Mouse (Mus musculus) G1E (cell line): ENCODE results near the gene Sec22a. TPM values are rescaled to one million over a fixed set of nuclear protein-coding genes. Genes with fewer than 3 reads are reported as not detected.

Experiments used
- ATAC-seq: 2 replicates; pipeline ENCODE4 v1.8.0; 2016; ENCODE audit warnings: mild to moderate bottlenecking; ENCODE audit not compliant: insufficient number of reproducible peaks, poor library complexity, low FRiP score, severe bottlenecking; ENCODE audit errors: extremely low read depth
- DNase-seq: peaks from one replicate; pipeline ENCODE4 v3.0.0; 2012; ENCODE audit warnings: low spot score
- H3K27me3 ChIP-seq: 2 replicates; pipeline ENCODE4 v1.6.1; 2012; ENCODE audit warnings: mild to moderate bottlenecking, low read length, inconsistent platforms; ENCODE audit not compliant: insufficient read depth
- H3K36me3 ChIP-seq: replicated peaks from 2 replicates; pipeline ENCODE3; 2012; ENCODE audit warnings: mild to moderate bottlenecking, inconsistent platforms
- H3K4me1 ChIP-seq: 2 replicates; pipeline ENCODE4 v1.6.1; 2012; ENCODE audit warnings: low read depth, low read length, inconsistent platforms, mixed read lengths; ENCODE audit not compliant: insufficient read depth
- H3K4me3 ChIP-seq: 2 replicates; pipeline ENCODE4 v1.5.1; 2012; ENCODE audit warnings: low read depth, mild to moderate bottlenecking, inconsistent platforms, low read length, moderate library complexity, mixed read lengths
- H3K9me3 ChIP-seq: replicated peaks from 2 replicates; pipeline ENCODE4 v1.6.1; 2012; ENCODE audit warnings: inconsistent platforms
- CTCF ChIP-seq: IDR thresholded peaks from 2 replicates; pipeline ENCODE4 v1.5.1; 2012; ENCODE audit warnings: low read depth, low read length, inconsistent platforms, mixed read lengths
- GATA1 ChIP-seq: IDR thresholded peaks from 2 replicates; pipeline ENCODE4 v1.6.1; 2012; ENCODE audit warnings: borderline replicate concordance, low read length, inconsistent platforms, mixed read lengths
- GATA2 ChIP-seq: IDR thresholded peaks from 2 replicates; pipeline ENCODE4 v1.6.1; 2012; ENCODE audit warnings: low read depth, low read length, inconsistent platforms, borderline replicate concordance
- POLR2AphosphoS5 ChIP-seq: IDR thresholded peaks from 2 replicates; pipeline ENCODE4 v1.6.1; 2012; ENCODE audit warnings: low read depth, low read length, inconsistent platforms; ENCODE audit not compliant: insufficient replicate concordance
- TAL1 ChIP-seq: conservative IDR thresholded peaks from 2 replicates; pipeline ENCODE4 v1.6.1; 2012; ENCODE audit warnings: low read depth, low read length, inconsistent platforms, mixed read lengths
- polyA plus RNA-seq: library from polyadenylated mRNA; stranded (reverse); fragments of >175 nt; gene quantifications from 2 replicates; pipeline ENCODE4 v1.2.3, GENCODE M21; 2012
- total RNA-seq, 2 experiments: library from RNA; stranded (forward) in 1 of 2; stranded (reverse) in 1 of 2; fragments of 200-1000 nt in 1 of 2; fragments of >200 nt in 1 of 2; fragmentation: Nextera tagmentation in 1 of 2; gene quantifications; 2 replicates each; pipeline ENCODE4 v1.2.3; 2014 to 2017

Gene Sec22a
- total and polyA plus RNA-seq, 3 experiments: 0.46 to 26.7 (median 16.3) TPM

DNA sequence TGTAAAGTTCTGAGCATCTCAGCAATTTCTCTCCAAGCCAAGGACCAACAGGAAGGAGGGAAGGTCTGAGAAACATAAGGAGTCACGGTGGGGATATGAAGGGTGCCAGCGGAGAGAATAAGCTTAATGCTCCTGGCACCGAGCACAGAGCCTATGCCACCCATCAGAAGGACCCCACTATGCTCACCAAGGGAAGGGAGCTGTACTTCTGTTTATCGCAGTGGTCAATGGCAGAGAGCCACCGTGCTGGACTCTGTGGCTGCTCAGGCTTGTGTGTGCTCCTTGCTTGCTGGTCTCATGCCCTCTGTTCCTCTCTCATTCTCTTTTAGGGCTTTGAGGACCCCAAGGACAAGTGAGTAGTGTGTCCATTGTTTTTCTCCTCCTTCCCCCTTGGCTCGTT is 85.6 kb downstream of the Sec22a start:
- Histone ChIP-seq H3K4me1 (no peaks in the 10 kb centered on the region), H3K27me3 (peaks cover 37% of the 10 kb centered on the region), H3K4me3 (no peak overlapping the region), H3K9me3 (no peaks in the 10 kb centered on the region), H3K36me3 (no peaks in the 10 kb centered on the region)
- no peak for TF ChIP-seq TAL1
- no peak for TF ChIP-seq POLR2AphosphoS5
- TF ChIP-seq GATA2: no peak
- TF ChIP-seq CTCF: no peak
- DNase-seq: no peak
- no peak for ATAC-seq

DNA sequence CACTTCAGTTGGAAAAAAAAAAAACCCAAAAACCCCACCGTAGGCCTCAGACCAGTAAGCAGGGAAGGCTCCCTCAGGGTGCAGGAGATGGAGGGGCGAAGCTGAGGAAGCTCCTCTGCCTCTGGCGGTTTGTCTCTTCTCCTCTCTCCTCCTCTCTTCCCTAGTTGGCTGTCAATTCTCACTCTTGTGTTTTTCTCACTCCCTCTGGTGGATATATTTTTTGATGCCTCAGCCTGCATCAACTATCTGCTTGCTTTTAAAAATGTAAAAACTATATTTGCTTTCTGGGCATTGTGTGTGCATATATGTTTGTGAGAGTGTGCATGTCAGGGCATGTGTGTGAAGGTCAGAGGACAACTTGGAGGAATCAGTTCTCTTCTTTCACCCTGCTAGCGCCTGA is 91.3 kb downstream of the Sec22a start:
- Histone ChIP-seq H3K4me3 (no peak overlapping the region), H3K36me3 (no peaks in the 10 kb centered on the region), H3K9me3 (no peaks in the 10 kb centered on the region), H3K27me3 (peaks cover 40% of the 10 kb centered on the region), H3K4me1 (0 out of 2 replicates have a peak, but pooled peaks cover 3% of the 10 kb centered on the region)
- TF ChIP-seq TAL1 (no peak), GATA2 (no peak), POLR2AphosphoS5 (no peak)
- DNase-seq (no peak), ATAC-seq (no peak)

DNA sequence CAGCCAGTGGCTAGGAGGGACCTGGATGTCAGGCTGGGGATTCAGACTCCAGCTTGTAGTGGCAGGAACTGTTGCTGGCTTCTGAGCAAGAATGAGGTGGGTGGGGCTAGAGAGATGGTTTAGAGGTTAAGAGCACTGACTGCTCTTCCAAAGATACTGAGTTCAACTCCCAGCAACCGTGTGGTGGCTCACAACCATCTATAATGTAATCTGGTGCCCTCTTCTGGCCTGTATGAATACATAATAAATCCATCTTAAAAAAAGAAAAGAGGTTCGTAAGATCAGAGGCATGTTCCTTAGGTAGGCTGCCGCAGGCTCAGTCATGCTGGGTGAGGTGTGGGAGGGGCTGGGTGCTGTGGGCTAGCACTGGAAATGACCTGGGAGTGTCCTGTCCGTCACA is 92.1 kb downstream of the Sec22a start:
- DNase-seq (no peak), ATAC-seq (no peak)
- peaks cover 35% of the 10 kb centered on the region for H3K27me3 ChIP-seq

DNA sequence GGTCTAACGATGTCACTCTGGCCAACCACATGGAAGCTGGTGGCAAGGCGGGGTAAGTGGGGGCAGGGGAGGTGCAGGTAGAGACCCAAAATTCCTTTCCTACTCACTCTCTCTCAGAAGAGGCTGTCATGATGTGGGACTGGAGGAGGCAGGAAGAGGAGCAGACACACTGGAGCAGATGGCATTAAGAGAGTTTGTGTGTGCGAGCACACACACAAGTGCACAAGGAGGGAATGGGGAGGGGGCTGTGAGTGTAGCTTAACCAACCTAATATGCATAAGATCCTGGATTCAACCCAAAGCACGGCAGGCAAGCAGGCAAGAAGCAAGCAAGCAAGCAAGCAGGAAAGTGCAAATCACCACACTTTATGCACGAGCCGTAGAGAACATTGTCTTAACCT is 92.8 kb downstream of the Sec22a start:
- TF ChIP-seq CTCF (no peak), GATA2 (no peak), TAL1 (no peak), GATA1 (no peak), POLR2AphosphoS5 (no peak)
- Histone ChIP-seq H3K4me3 (no peak overlapping the region), H3K9me3 (no peaks in the 10 kb centered on the region), H3K27me3 (peaks cover 33% of the 10 kb centered on the region), H3K36me3 (no peaks in the 10 kb centered on the region), H3K4me1 (0 out of 2 replicates have a peak, but pooled peaks cover 3% of the 10 kb centered on the region)
- DNase-seq (no peak), ATAC-seq (no peak)

More for the DNA sequence above, 92.1 kb downstream of the Sec22a start:
- Histone ChIP-seq H3K4me1 (0 out of 2 replicates have a peak, but pooled peaks cover 3% of the 10 kb centered on the region), H3K36me3 (no peaks in the 10 kb centered on the region), H3K9me3 (no peaks in the 10 kb centered on the region), H3K4me3 (no peak overlapping the region)
- TF ChIP-seq GATA2: no peak

DNA sequence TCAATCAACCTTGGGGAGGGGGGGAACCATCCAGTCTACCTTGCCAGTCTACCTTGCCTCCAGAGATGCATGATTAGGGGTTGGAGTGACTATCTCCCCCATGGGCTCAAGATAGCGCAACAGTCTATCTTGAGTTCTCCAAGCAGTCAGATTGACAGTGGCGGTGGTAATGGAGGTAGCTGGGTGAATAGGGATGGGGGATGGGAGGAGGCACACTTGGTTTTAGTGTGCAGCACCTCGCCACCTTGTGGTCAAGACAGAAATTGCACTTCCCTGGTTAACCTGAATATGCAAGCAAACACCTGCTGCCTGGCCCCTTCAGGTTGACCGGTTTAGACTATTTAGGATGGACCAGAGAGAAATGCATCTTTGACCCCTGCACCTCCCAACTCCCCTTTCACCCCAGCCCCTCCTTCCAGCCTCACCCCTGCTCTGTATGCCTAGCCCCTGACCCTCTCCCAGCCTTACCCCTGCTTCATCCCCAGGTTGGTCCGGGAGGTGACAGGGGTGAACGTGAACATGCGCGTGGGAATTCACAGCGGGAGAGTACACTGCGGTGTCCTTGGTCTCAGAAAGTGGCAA is 93.3 kb downstream of the Sec22a start:
- ATAC-seq (no peak), DNase-seq (peak; percentile 32)
- Histone ChIP-seq H3K4me1 (0 out of 2 replicates have a peak, but pooled peaks cover 3% of the 10 kb centered on the region), H3K27me3 (peaks cover 30% of the 10 kb centered on the region), H3K36me3 (no peaks in the 10 kb centered on the region), H3K4me3 (no peak overlapping the region), H3K9me3 (no peaks in the 10 kb centered on the region)
- no peak for TF ChIP-seq GATA1
- no peak for TF ChIP-seq TAL1
- peak; percentile 92 for TF ChIP-seq CTCF

Other genes starting within 250 kb of the Sec22a start
- gene Adcy5, start 209.0 kb downstream of the Sec22a start, total RNA-seq (2014; fragmentation: Nextera tagmentation): not detected in 2 replicates
- gene Adcy5, start 209.0 kb downstream of the Sec22a start, total RNA-seq (2017): 0.05 and 0.06 TPM in 2 replicates
- gene Adcy5, start 209.0 kb downstream of the Sec22a start, polyA plus RNA-seq: not detected in 2 replicates
- not detected in 2 replicates for gene Pdia5, start 127.0 kb upstream of the Sec22a start, total RNA-seq (2014; fragmentation: Nextera tagmentation)
- gene Pdia5, start 127.0 kb upstream of the Sec22a start, total RNA-seq (2017): not detected in 2 replicates
- not detected in 2 replicates for gene Pdia5, start 127.0 kb upstream of the Sec22a start, polyA plus RNA-seq
- not detected in 2 replicates for gene Sema5b, start 177.2 kb upstream of the Sec22a start, total RNA-seq (2014; fragmentation: Nextera tagmentation)
- gene Sema5b, start 177.2 kb upstream of the Sec22a start, total RNA-seq (2017): 0.66 TPM in 1 of 2 replicates, not detected in the other
- gene Sema5b, start 177.2 kb upstream of the Sec22a start, polyA plus RNA-seq: not detected in 2 replicates